Mouse (Mus musculus): ENCODE results near the gene Ercc1. TPM values are rescaled to one million over a fixed set of nuclear protein-coding genes. Genes with fewer than 3 reads are reported as not detected.

The Ercc1 gene
- polyA plus RNA-seq (2017; shearing (Covaris generic)): 77.0 TPM

DNA sequence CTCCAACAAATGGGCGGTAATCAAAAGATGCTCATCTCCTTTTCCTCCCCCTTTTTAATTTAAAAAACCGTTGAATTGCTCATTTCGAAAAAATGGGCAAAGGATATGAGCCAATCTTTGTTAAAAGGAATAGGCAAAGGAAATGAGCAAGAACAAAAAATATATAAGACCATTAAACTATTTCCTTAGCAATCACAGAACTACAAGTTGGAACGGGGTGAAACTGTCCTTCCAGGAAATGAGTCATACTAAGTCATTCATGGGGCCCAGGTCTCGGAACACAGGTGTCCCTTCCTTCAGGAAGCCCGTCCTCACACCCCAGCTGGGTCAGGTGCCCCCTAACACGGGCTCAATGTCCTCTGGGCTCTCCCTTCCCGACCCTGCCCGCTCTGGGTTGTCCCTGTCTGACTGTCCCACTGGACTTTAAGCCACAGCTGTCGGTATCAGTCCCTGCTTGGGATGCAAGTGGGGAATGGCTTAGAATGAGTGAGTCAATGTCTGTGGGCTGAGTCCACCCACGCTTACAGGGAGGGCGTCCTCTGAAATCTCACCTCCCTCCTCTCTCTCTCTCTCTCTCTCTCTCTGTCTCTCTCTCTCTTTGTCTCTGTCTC, at the start of gene Ercc1:
Gene Ercc1 (plus strand): TSS at position 542 of the 611 bp plus-strand sequence.

DNA sequence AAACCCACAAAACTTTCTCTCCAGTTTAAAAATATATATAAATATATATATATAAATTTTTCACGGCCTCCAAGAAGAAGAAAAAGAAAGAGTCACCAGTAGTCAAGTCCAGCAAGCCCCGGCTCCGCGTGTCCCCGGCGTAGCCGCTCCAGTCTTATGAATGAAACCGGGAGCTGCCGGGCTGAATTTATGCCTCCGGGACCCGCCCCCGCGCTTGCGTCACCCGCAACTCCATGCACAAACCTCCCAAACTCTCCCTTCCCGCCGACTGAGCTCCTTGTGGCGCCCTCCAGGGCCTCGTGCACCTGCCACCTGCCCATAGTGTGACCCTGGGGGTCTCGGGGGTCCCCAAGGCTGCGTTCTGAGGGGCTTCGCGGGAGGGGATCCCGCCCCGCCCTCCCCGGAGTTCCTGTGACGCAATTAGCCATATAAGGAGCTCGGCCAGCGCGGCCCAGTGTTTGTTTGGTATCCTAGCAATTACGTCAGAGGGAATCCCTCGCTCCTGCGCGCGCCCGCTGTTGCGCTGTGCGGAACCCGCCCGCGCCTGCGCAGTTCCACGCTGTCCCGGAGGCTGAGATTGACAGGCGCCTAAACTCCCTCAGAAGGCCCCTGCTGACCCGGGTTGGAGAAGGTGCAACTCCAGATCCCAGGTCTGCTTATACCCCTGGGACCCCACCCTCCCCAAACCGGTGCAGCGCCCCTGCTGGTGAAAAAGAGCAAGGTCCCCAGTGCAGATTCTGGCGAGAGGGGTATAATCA, 34.5 kb upstream of the Ercc1 start, which contains the start of gene Fosb:
Gene Fosb (minus strand): TSS at position 168 of the 758 bp plus-strand sequence.

DNA sequence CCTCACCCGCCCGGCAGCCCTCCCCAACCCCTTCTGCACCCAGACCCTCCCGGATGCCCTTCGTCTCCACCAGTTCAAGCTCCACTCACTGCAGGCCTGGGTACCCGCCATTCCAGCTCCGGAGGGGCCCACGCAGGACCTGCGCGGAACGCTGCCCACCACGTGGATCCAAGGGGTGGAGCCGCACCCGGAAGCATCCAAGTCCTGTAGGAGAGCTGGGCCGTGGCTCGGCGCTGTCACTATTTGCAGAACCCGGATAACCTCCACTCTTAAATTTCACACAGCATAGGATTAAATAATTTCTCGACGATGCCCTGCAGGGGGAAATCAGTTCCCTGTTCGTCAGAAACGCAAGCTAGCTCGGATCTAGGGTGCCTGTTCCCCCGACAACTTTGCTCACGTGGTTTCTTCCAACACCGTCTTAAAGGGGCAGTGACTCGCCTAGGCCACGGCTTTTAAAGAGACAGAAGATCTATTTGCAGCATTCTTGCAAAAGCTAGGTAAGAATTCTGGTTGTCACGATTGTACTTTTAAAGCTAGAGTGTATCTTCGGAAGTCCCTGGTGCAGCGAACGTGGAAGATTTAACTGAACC, 14.8 kb downstream of the Ercc1 start, which contains the start of the genes Cd3eap and Ppp1r13l:
Gene Cd3eap (minus strand): TSS at position 185 of the 593 bp plus-strand sequence.
Gene Ppp1r13l (plus strand): TSS at position 451 of the 593 bp plus-strand sequence.

DNA sequence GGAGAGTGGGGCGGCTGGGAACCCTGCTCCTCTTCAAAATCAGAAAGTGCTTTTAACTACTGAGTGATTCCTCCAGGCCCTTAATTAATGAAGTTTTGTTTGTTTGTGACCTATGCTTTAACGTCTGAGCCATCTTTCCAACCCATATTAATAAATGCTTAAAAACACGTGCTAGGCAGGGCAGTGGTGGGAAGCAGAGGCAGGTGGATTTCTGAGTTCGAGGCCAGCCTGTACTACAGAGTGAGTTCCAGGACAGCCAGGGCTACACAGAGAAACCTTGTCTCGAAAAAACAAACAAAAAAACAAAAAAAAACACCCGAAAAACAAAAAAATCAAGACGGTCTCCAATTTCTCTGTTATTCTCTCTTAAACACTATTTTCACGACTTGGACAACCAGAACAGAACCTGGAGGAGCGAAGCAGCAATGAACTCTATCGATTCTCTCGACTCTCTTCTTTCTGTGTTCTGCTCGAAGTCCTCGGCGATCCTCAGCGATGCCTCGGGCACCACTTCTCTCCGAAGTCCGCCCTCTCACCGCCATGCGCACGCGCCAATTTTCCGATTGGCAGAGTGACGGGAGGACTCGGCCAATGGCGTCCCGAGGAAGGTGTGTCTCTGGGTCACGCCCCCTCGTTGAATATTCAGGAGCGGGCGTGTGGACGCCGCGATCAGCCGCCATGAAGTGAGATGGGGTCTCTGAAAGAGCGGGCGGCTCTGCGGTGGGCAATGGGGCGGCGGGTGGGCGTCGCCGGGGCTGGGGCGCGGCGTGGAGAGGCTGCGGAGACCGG, 37.0 kb downstream of the Ercc1 start, which contains the start of gene Ercc2:
Gene Ercc2 (plus strand): TSS at position 634 of the 789 bp plus-strand sequence.

DNA sequence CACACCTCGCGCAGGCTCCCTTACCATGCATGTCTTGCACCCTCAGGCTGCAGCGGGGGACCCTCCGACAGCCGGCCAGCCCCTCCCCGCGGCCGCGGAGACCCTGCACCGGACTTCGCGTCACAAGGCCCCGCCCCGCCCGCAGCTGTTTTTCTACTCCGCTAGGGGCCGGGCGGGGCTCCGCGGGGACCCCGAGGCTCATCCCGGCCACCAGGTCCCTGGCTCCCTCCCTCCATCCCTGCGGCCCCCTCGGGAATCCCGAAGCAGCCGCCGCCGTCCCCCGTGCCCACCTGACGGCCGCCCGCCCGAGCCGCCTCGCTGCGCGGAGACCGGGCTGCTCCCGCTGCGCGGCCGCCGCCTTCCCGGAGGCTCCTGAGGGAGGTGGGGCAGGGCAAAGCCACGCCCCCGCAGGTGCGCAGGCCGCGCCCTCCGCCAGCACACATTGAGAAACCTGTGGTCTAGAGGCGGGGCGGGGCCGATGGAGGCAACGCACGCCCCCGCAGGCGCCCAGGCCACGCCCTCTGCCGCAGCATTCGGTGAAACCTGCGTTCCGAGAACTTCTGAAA, 59.2 kb downstream of the Ercc1 start, which contains the start of gene Klc3:
Gene Klc3 (minus strand): TSS at position 374 of the 566 bp plus-strand sequence.

DNA sequence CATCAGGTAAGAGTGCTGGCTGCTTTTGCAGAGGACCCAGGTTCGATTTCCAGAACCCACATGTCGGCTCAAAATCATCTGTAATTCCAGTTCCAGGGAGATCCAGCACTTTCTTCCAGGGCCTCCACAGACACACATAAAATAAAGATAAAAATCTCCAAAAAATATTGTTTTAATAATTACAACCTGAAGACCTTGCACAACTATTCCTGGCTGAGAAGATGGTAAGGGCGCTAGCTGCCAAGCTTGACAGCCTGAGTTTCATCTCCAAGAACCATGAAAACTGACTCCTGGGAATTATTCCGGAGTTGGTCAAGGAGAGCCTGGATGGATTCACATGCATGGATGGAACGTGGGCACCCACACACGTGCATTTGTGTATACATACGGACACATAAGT, 59.9 kb downstream of the Ercc1 start, which contains the start of gene Ckm:
Gene Ckm (plus strand): TSS at position 301 of the 400 bp plus-strand sequence.

Other genes starting within 250 kb of the Ercc1 start
- 0.31 TPM for gene Gm4969, start 226.4 kb upstream of the Ercc1 start, polyA plus RNA-seq (2017; shearing (Covaris generic))
- gene Fbxo46, start 224.9 kb upstream of the Ercc1 start, polyA plus RNA-seq (2017; shearing (Covaris generic)): 24.0 TPM
- gene Qpctl, start 195.5 kb upstream of the Ercc1 start, polyA plus RNA-seq (2017; shearing (Covaris generic)): 13.9 TPM
- 39.9 TPM for gene Snrpd2, start 195.1 kb upstream of the Ercc1 start, polyA plus RNA-seq (2017; shearing (Covaris generic))
- 0.10 TPM for gene Gipr, start 178.7 kb upstream of the Ercc1 start, polyA plus RNA-seq (2017; shearing (Covaris generic))
- gene Eml2, start 168.4 kb upstream of the Ercc1 start, polyA plus RNA-seq (2017; shearing (Covaris generic)): 24.7 TPM
- 0.20 TPM for gene Gpr4, start 132.2 kb upstream of the Ercc1 start, polyA plus RNA-seq (2017; shearing (Covaris generic))
- gene Opa3, start 116.4 kb upstream of the Ercc1 start, polyA plus RNA-seq (2017; shearing (Covaris generic)): 22.4 TPM
- 303 TPM for gene Vasp, start 73.0 kb upstream of the Ercc1 start, polyA plus RNA-seq (2017; shearing (Covaris generic))
- gene Ppm1n, start 64.7 kb upstream of the Ercc1 start, polyA plus RNA-seq (2017; shearing (Covaris generic)): 2.4 TPM
- gene Rtn2, start 62.2 kb upstream of the Ercc1 start, polyA plus RNA-seq (2017; shearing (Covaris generic)): 0.34 TPM
- 0.72 TPM for gene Fosb, start 34.7 kb upstream of the Ercc1 start, polyA plus RNA-seq (2017; shearing (Covaris generic))
- 14.5 TPM for gene Cd3eap, start 14.7 kb downstream of the Ercc1 start, polyA plus RNA-seq (2017; shearing (Covaris generic))
- gene Ppp1r13l, start 15.0 kb downstream of the Ercc1 start, polyA plus RNA-seq (2017; shearing (Covaris generic)): 0.38 TPM
- 9.2 TPM for gene Ercc2, start 37.2 kb downstream of the Ercc1 start, polyA plus RNA-seq (2017; shearing (Covaris generic))
- 27.0 TPM for gene Klc3, start 59.3 kb downstream of the Ercc1 start, polyA plus RNA-seq (2017; shearing (Covaris generic))
- 0.19 TPM for gene Ckm, start 60.0 kb downstream of the Ercc1 start, polyA plus RNA-seq (2017; shearing (Covaris generic))
- 9.0 TPM for gene Mark4, start 114.0 kb downstream of the Ercc1 start, polyA plus RNA-seq (2017; shearing (Covaris generic))
- not detected for gene Exoc3l2, start 118.6 kb downstream of the Ercc1 start, polyA plus RNA-seq (2017; shearing (Covaris generic))
- gene Bloc1s3, start 163.6 kb downstream of the Ercc1 start, polyA plus RNA-seq (2017; shearing (Covaris generic)): 11.3 TPM
- gene Trappc6a, start 163.6 kb downstream of the Ercc1 start, polyA plus RNA-seq (2017; shearing (Covaris generic)): 123 TPM
- not detected for gene Nkpd1, start 173.1 kb downstream of the Ercc1 start, polyA plus RNA-seq (2017; shearing (Covaris generic))
- gene Ppp1r37, start 218.3 kb downstream of the Ercc1 start, polyA plus RNA-seq (2017; shearing (Covaris generic)): 18.0 TPM
- gene Zfp296, start 232.5 kb downstream of the Ercc1 start, polyA plus RNA-seq (2017; shearing (Covaris generic)): 1.4 TPM
- gene Gemin7, start 232.8 kb downstream of the Ercc1 start, polyA plus RNA-seq (2017; shearing (Covaris generic)): 120 TPM